Mouse (Mus musculus) hindbrain, embryonic 10.5 days (tissue): ENCODE measurements around the gene Grin2b. TPM values are rescaled to one million over a fixed set of nuclear protein-coding genes. Genes with fewer than 3 reads are reported as not detected.

ENCODE experiments used
- DNase-seq: peaks from one replicate; pipeline ENCODE4 v3.0.0-alpha.2; 2017; ENCODE audit warnings: low spot score
- H3K27ac ChIP-seq: fragments of 300-500 bp; sonication (generic); 2 replicates; pipeline ENCODE4 v1.5.1; 2016; ENCODE audit warnings: mild to moderate bottlenecking, moderate library complexity
- H3K27me3 ChIP-seq: fragments of 300-500 bp; sonication (generic); 2 replicates; pipeline ENCODE4 v1.6.1; 2016; ENCODE audit warnings: mild to moderate bottlenecking; ENCODE audit not compliant: poor library complexity, insufficient read depth, severe bottlenecking
- H3K36me3 ChIP-seq: fragments of 300-500 bp; sonication (generic); 2 replicates; pipeline ENCODE4 v1.6.1; 2016; ENCODE audit warnings: mild to moderate bottlenecking, moderate library complexity
- H3K4me1 ChIP-seq: fragments of 300-500 bp; sonication (generic); replicated peaks from 2 replicates; pipeline ENCODE4 v1.6.1; 2016; ENCODE audit warnings: mild to moderate bottlenecking
- H3K4me3 ChIP-seq: fragments of 300-500 bp; sonication (generic); 2 replicates; pipeline ENCODE4 v1.5.1; 2016; ENCODE audit warnings: mild to moderate bottlenecking, moderate library complexity
- H3K9me3 ChIP-seq: fragments of 300-500 bp; sonication (generic); 2 replicates; pipeline ENCODE4 v1.6.1; 2016; ENCODE audit warnings: mild to moderate bottlenecking, moderate library complexity
- WGBS: fragments of 180-500 bp; shearing (Covaris S2); methylation state at CpG from one replicate; pipeline ENCODE4 v1.1.7; 2016; 5-methylcytosine and 5-hydroxymethylcytosine counted together
- polyA plus RNA-seq: library from polyadenylated mRNA; unstranded; fragments of >200 nt; fragmentation: Nextera tagmentation; extraction: Ambion mirVana; gene quantifications from 2 replicates; pipeline ENCODE4 v1.2.1, GENCODE M21; 2016

The Grin2b gene
- polyA plus RNA-seq, 1 experiment from 2014 or later = 0.47 TPM

GRCm38 (mm10) chr6:136072326-136073054 lies 100.8 kb downstream of the Grin2b start:
- Histone ChIP-seq H3K4me3 (no peak overlapping the region), H3K4me1 (no peaks in the 10 kb centered on the region), H3K9me3 (no peaks in the 10 kb centered on the region), H3K36me3 (no peaks in the 10 kb centered on the region), H3K27ac (no peak overlapping the region), H3K27me3 (no peaks in the 10 kb centered on the region)
- 87% methylated on average over 13 of the region's 13 CpGs for WGBS
- no peak for DNase-seq

- Histone ChIP-seq H3K4me1 (no peaks in the 10 kb centered on the region), H3K27ac (no peak overlapping the region), H3K4me3 (no peak overlapping the region), H3K36me3 (no peaks in the 10 kb centered on the region), H3K27me3 (no peaks in the 10 kb centered on the region), H3K9me3 (no peaks in the 10 kb centered on the region)
- WGBS = 90% methylated on average over 7 of the region's 7 CpGs
- DNase-seq = no peak
These were observed 103.2 kb downstream of the Grin2b start for GRCm38 (mm10) chr6:136070101-136070500.

GRCm38 (mm10) chr6:136053346-136053745 lies 120.0 kb downstream of the Grin2b start:
- 41% methylated on average over 1 of the region's 1 CpGs for WGBS

GRCm38 (mm10) chr6:136050346-136050745 lies 123.0 kb downstream of the Grin2b start:
- no peaks in the 10 kb centered on the region for H3K36me3 ChIP-seq
- H3K4me3 ChIP-seq = no peak overlapping the region
- no peaks in the 10 kb centered on the region for H3K4me1 ChIP-seq
- H3K27ac ChIP-seq = no peak overlapping the region
- no peak for DNase-seq
- WGBS = 85% methylated on average over 4 of the region's 4 CpGs
- H3K9me3 ChIP-seq = no peaks in the 10 kb centered on the region
- no peaks in the 10 kb centered on the region for H3K27me3 ChIP-seq

More at GRCm38 (mm10) chr6:136053346-136053745, 120.0 kb downstream of the Grin2b start:
- H3K9me3 ChIP-seq = no peaks in the 10 kb centered on the region
- no peak for DNase-seq
- no peak overlapping the region for H3K4me3 ChIP-seq
- no peak overlapping the region for H3K27ac ChIP-seq
- no peaks in the 10 kb centered on the region for H3K36me3 ChIP-seq
- no peaks in the 10 kb centered on the region for H3K4me1 ChIP-seq
- H3K27me3 ChIP-seq = no peaks in the 10 kb centered on the region

GRCm38 (mm10) chr6:136048084-136048483 lies 125.2 kb downstream of the Grin2b start:
- Histone ChIP-seq H3K9me3 (no peaks in the 10 kb centered on the region), H3K27me3 (no peaks in the 10 kb centered on the region), H3K36me3 (no peaks in the 10 kb centered on the region), H3K4me3 (no peak overlapping the region), H3K4me1 (no peaks in the 10 kb centered on the region), H3K27ac (no peak overlapping the region)
- 91% methylated on average over 2 of the region's 2 CpGs for WGBS
- no peak for DNase-seq

GRCm38 (mm10) chr6:136046091-136046490 lies 127.2 kb downstream of the Grin2b start:
- WGBS = 72% methylated on average over 7 of the region's 7 CpGs
- Histone ChIP-seq H3K36me3 (no peaks in the 10 kb centered on the region), H3K9me3 (no peaks in the 10 kb centered on the region), H3K4me3 (no peak overlapping the region), H3K4me1 (no peaks in the 10 kb centered on the region), H3K27me3 (no peaks in the 10 kb centered on the region), H3K27ac (no peak overlapping the region)
- no peak for DNase-seq

- H3K27ac ChIP-seq = no peak overlapping the region
- WGBS = 83% methylated on average over 5 of the region's 5 CpGs
- no peak for DNase-seq
- no peak overlapping the region for H3K4me3 ChIP-seq
- H3K36me3 ChIP-seq = no peaks in the 10 kb centered on the region
- no peaks in the 10 kb centered on the region for H3K9me3 ChIP-seq
- no peaks in the 10 kb centered on the region for H3K27me3 ChIP-seq
- no peaks in the 10 kb centered on the region for H3K4me1 ChIP-seq
These were observed 128.8 kb downstream of the Grin2b start for GRCm38 (mm10) chr6:136044461-136044860.

- Histone ChIP-seq H3K9me3 (no peaks in the 10 kb centered on the region), H3K27me3 (no peaks in the 10 kb centered on the region), H3K4me3 (no peak overlapping the region), H3K27ac (no peak overlapping the region), H3K4me1 (no peaks in the 10 kb centered on the region), H3K36me3 (no peaks in the 10 kb centered on the region)
- DNase-seq = peak; percentile 5
- 77% methylated on average over 3 of the region's 3 CpGs for WGBS
These were observed 130.9 kb downstream of the Grin2b start for GRCm38 (mm10) chr6:136042375-136042774.

GRCm38 (mm10) chr6:136041821-136042220 lies 131.5 kb downstream of the Grin2b start:
- H3K27ac ChIP-seq = no peak overlapping the region
- no peak overlapping the region for H3K4me3 ChIP-seq
- no peaks in the 10 kb centered on the region for H3K36me3 ChIP-seq
- WGBS = 94% methylated on average over 8 of the region's 8 CpGs
- no peaks in the 10 kb centered on the region for H3K9me3 ChIP-seq
- no peaks in the 10 kb centered on the region for H3K27me3 ChIP-seq
- H3K4me1 ChIP-seq = no peaks in the 10 kb centered on the region
- no peak for DNase-seq

GRCm38 (mm10) chr6:136040931-136041330 lies 132.4 kb downstream of the Grin2b start:
- no peak for DNase-seq
- no peaks in the 10 kb centered on the region for H3K9me3 ChIP-seq
- H3K4me3 ChIP-seq = no peak overlapping the region
- H3K27ac ChIP-seq = no peak overlapping the region
- no peaks in the 10 kb centered on the region for H3K36me3 ChIP-seq
- H3K4me1 ChIP-seq = no peaks in the 10 kb centered on the region
- 90% methylated on average over 3 of the region's 3 CpGs for WGBS
- no peaks in the 10 kb centered on the region for H3K27me3 ChIP-seq

- 60% methylated on average over 4 of the region's 4 CpGs for WGBS
- peak; percentile 53 for DNase-seq
- Histone ChIP-seq H3K9me3 (no peaks in the 10 kb centered on the region), H3K36me3 (no peaks in the 10 kb centered on the region), H3K27ac (no peak overlapping the region), H3K4me3 (no peak overlapping the region), H3K27me3 (no peaks in the 10 kb centered on the region), H3K4me1 (peaks cover 7% of the 10 kb centered on the region)
These were observed 143.9 kb downstream of the Grin2b start for GRCm38 (mm10) chr6:136029235-136029939.

- H3K36me3 ChIP-seq = no peaks in the 10 kb centered on the region
- H3K27ac ChIP-seq = no peak overlapping the region
- H3K27me3 ChIP-seq = no peaks in the 10 kb centered on the region
- no peak for DNase-seq
- WGBS = 96% methylated on average over 6 of the region's 6 CpGs
- H3K4me1 ChIP-seq = peaks cover 7% of the 10 kb centered on the region
- H3K4me3 ChIP-seq = no peak overlapping the region
- H3K9me3 ChIP-seq = no peaks in the 10 kb centered on the region
These were observed 146.4 kb downstream of the Grin2b start for GRCm38 (mm10) chr6:136026936-136027335.

GRCm38 (mm10) chr6:136025801-136026200 lies 147.5 kb downstream of the Grin2b start:
- Histone ChIP-seq H3K27ac (no peak overlapping the region), H3K4me1 (peaks cover 7% of the 10 kb centered on the region), H3K4me3 (no peak overlapping the region), H3K9me3 (no peaks in the 10 kb centered on the region), H3K36me3 (no peaks in the 10 kb centered on the region), H3K27me3 (no peaks in the 10 kb centered on the region)
- WGBS = 86% methylated on average over 4 of the region's 4 CpGs
- DNase-seq = no peak
